Mouse (Mus musculus) embryonic facial prominence, embryonic 14.5 days (tissue): Measurements from ENCODE around the gene Zfp385b. TPM values are rescaled to one million over a fixed set of nuclear protein-coding genes. Genes with fewer than 3 reads are reported as not detected.
A peak's percentile ranks its signal among the peaks of the same experiment; 100 is the strongest.

Source experiments
- ATAC-seq: fragments of 200-750 bp; cut with Nextera tagmentation; 2 replicates; pipeline ENCODE4 v1.8.0; 2017; ENCODE audit warnings: low read depth, moderate number of reproducible peaks, moderate TSS enrichment
- DNase-seq: peaks from one replicate; pipeline ENCODE4 v3.0.0-alpha.2; 2015; ENCODE audit warnings: low spot score
- H3K27ac ChIP-seq: fragments of 300-500 bp; sonication (generic); replicated peaks from 2 replicates; pipeline ENCODE4 v1.5.1; 2014; ENCODE audit warnings: low read depth, mild to moderate bottlenecking, low read length, moderate library complexity
- H3K27me3 ChIP-seq: fragments of 300-500 bp; sonication (generic); replicated peaks from 2 replicates; pipeline ENCODE4 v1.6.1; 2014; ENCODE audit warnings: low read length; ENCODE audit not compliant: control insufficient read depth, insufficient read depth
- H3K36me3 ChIP-seq: fragments of 300-500 bp; sonication (generic); 2 replicates; pipeline ENCODE4 v1.6.1; 2014; ENCODE audit warnings: low read length, mixed read lengths; ENCODE audit not compliant: control insufficient read depth, insufficient read depth
- H3K4me1 ChIP-seq: fragments of 300-500 bp; sonication (generic); 2 replicates; pipeline ENCODE4 v1.6.1; 2014; ENCODE audit warnings: antibody characterized with exemption, low read length; ENCODE audit not compliant: control insufficient read depth, insufficient read depth
- H3K4me2 ChIP-seq: fragments of 300-500 bp; sonication (generic); 2 replicates; pipeline ENCODE4 v1.6.1; 2014; ENCODE audit warnings: low read depth, mild to moderate bottlenecking, low read length, moderate library complexity, mixed read lengths
- H3K4me3 ChIP-seq: fragments of 300-500 bp; sonication (generic); 2 replicates; pipeline ENCODE4 v1.5.1; 2014; ENCODE audit warnings: low read depth, mild to moderate bottlenecking, low read length
- H3K9ac ChIP-seq: fragments of 300-500 bp; sonication (generic); 2 replicates; pipeline ENCODE4 v1.6.1; 2014; ENCODE audit warnings: low read depth, mild to moderate bottlenecking, low read length, moderate library complexity, mixed read lengths
- H3K9me3 ChIP-seq: fragments of 300-500 bp; sonication (generic); 2 replicates; pipeline ENCODE4 v1.6.1; 2016; ENCODE audit warnings: low read length; ENCODE audit not compliant: control insufficient read depth
- WGBS: fragments of 180-500 bp; shearing (Covaris S2); extraction: QIAGEN DNeasy Blood & Tissue Kit; methylation state at CpG from one replicate; pipeline ENCODE4 v1.1.7; 2014; 5-methylcytosine and 5-hydroxymethylcytosine counted together
- polyA plus RNA-seq: library from polyadenylated mRNA; unstranded; fragments of >200 nt; fragmentation: Nextera tagmentation; extraction: Ambion mirVana; gene quantifications from 2 replicates; pipeline ENCODE4 v1.2.1, GENCODE M21; 2014

The Zfp385b gene
- polyA plus RNA-seq, 1 experiment from 2014 or later, result 8.9 TPM

DNA sequence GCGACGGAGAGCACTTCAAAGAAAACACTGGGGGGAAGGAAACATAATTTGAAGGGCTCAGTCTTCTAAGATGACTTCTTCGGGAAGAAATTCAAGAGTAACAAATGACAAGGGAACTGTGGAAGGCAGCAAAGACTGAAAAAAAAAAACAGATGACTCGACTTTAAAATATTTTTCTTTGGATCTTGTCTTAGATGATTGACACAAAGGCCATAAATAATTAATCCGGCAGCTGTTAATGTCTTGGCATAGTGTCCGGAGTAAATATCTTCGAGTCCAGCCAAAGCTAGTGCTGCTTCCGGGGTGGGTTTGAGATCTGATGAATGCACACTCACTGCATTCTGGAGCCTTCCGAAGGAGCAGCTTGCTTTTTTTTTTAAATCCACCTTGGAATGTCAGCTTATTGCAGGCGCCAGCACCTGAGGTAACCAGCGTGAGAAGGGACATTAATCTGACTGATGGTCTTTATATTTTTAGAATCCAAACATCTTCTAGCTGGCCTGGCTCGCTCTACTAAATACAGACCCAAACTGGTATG is 2.0 kb downstream of the Zfp385b start:
- Histone ChIP-seq H3K9me3 (peaks cover 5% of the 10 kb centered on the region; the same call in 1 of the 2 replicates), H3K27ac (no peak overlapping the region), H3K36me3 (no peaks in the 10 kb centered on the region), H3K4me3 (peak overlapping the region; percentile 66), H3K27me3 (peaks cover 37% of the 10 kb centered on the region), H3K4me2 (peak overlapping the region; percentile 99), H3K9ac (peak overlapping the region; percentile 67), H3K4me1 (no peaks in the 10 kb centered on the region)
- WGBS, result 23% methylated on average over 12 of the region's 12 CpGs
- DNase-seq (peak; percentile 10), ATAC-seq (no peak)

DNA sequence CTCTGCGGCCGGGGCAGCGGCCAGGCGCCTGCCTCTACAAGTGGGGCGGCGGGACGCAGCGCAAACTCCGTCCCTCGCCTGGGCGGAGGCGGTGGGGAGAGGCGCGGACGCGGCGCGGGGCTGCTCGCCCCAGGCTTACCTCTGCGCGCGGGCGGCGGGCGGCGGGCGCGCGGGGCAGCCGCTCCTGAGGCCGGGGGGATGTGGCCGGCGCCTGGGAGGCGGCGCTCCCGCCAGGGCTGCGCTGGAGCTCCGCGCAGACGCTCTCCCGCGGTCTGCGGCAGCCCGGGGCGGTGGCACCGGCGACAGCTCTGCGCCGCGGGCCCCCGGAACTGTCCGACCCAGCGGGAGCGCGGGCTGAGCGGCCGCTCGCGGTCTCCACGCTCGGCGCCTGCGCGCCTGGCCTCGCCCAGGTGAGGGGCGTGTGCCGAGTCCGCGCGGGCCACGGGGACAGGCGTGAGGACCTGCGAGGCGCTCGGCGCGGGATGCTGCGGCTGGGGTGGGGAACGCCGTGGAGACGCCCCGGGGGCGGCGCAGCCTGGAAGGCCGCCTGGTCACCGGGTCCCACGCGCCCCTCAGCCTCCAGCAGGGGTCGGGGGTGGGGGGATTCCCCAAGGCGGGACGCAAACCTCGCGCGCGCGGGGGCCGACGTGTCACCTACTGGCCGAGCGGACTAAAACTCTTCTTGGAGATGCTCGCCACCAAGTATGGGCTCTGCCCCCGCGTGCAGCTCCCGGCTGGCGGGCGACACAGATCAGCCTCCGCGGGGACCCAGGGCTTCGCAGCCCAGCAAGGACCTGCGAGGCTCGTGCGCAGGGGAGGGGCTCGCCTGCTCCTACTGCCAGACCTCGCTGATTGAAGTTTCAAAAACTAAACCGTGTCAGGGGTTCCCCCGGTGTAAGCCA is 2.8 kb downstream of the Zfp385b start:
- DNase-seq, result peak; percentile 42
- Histone ChIP-seq H3K27me3 (peaks cover 37% of the 10 kb centered on the region), H3K27ac (0 out of 2 replicates have a peak overlapping the region, but pooled peaks have one; percentile 6), H3K36me3 (no peaks in the 10 kb centered on the region), H3K9ac (peak overlapping the region; percentile 67), H3K9me3 (peaks cover 5% of the 10 kb centered on the region; the same call in 1 of the 2 replicates), H3K4me2 (peak overlapping the region; percentile 99), H3K4me3 (peak overlapping the region; percentile 66), H3K4me1 (no peaks in the 10 kb centered on the region)
- WGBS, result 0% methylated on average over 34 of the region's 116 CpGs
- peak; percentile 88 for ATAC-seq

DNA sequence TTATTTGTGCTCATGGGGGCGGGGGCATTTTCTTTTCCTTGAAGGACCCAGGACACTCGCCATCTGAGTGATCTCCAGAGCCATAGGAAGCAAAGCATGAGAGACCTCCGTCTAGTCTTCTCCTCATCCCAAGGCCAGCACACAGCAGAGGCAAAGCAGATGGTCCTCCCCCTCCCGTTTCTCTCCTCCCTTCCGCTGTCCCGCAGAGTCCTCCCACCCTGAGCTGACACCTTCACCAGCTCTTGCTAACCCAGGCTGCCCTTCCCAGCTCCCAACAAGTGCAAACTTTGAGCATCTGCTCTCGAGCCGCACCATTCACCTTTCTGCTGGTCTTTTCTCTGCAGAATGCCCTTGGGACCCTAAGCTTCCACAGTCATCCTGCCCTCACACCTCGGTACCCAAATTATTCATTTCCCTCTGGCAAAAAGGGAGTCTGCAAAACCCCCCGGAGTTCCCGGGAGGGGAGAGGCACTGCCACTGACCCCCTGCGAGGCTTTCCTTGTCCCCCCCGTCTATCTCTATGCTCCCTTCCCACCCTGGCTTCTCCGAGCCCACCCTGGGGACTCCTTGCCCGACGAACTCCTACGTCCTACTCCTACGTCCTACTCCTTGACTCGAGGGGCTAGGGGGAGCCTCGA is 3.5 kb downstream of the Zfp385b start:
- Histone ChIP-seq H3K9me3 (no peaks in the 10 kb centered on the region), H3K4me1 (no peaks in the 10 kb centered on the region), H3K27ac (no peak overlapping the region), H3K4me2 (peak overlapping the region; percentile 99), H3K27me3 (peaks cover 37% of the 10 kb centered on the region), H3K4me3 (peak overlapping the region; percentile 66), H3K9ac (peak overlapping the region; percentile 67), H3K36me3 (no peaks in the 10 kb centered on the region)
- WGBS, result 5% methylated on average over 20 of the region's 20 CpGs
- DNase-seq (peak; percentile 26), ATAC-seq (0 out of 2 replicates have a peak, but pooled peaks have one; percentile 5)

DNA sequence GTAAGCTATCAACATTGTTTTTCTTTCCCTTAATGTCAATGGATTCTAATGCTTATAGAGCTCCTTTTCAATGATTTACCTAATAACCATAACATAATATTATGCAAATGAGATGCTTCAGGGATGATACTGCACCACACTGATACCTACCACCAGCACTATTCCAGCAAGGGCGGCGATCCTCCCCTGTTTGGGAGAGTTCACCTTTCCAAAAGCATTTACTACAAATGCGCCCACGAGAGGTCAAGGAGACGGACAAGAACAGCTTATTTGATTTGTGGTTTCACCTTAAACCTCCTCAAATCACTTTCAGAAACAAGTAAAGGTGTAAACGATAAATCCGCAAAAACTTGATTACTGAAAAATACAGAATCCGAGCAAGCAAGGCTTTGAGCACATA is 4.5 kb downstream of the Zfp385b start:
- Histone ChIP-seq H3K27me3 (peaks cover 37% of the 10 kb centered on the region), H3K36me3 (no peaks in the 10 kb centered on the region), H3K4me3 (no peak overlapping the region), H3K9ac (no peak overlapping the region), H3K4me1 (no peaks in the 10 kb centered on the region), H3K9me3 (no peaks in the 10 kb centered on the region), H3K27ac (no peak overlapping the region), H3K4me2 (peak overlapping the region; percentile 99; the same call in 1 of the 2 replicates)
- DNase-seq, result no peak
- 83% methylated on average over 8 of the region's 8 CpGs for WGBS
- no peak for ATAC-seq

DNA sequence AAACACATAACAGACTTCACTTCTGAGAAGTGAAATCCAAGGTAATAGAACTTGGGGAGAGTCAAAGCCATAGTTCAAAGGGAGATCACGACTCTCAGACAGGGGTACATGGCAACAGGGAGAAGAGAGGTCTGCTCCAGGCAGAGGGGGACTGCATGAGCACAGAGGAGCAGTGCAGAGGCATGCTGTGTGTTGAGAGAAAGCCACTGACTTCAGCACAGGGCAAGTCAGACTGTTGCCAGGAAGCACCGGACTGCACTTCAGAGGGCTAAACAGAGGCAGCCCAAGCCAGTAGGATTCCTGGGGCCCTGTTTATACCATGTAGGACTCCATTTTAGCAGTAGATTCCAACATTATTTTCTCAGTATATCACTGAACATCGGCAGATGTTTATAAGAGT is 6.4 kb downstream of the Zfp385b start:
- no peak overlapping the region for H3K4me3 ChIP-seq
- DNase-seq, result no peak

DNA sequence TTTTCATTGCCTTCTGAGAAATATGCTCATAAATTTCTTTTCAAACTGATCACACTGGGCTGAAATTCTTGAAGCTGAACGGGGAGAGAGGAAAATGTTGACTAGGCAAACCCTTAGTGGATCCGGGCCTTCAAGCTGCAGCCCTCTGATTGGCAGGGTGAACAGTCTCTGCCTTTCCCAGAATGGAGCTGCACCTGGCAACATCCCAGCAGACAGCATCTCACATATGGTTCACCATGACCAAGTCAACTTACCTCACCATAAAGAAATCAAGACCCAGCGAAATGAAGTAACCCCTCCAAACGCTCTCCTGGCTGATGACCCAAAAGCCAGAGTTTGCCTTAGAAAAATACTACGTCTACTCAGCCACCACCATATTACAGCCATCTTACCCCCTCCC is 8.7 kb downstream of the Zfp385b start:
- ATAC-seq (no peak), DNase-seq (no peak)
- H3K4me3 ChIP-seq, result no peak overlapping the region
- H3K4me2 ChIP-seq, result no peak overlapping the region
- 94% methylated on average over 5 of the region's 5 CpGs for WGBS
- peaks cover 14% of the 10 kb centered on the region for H3K27me3 ChIP-seq
- H3K27ac ChIP-seq, result no peak overlapping the region
- no peaks in the 10 kb centered on the region for H3K4me1 ChIP-seq
- no peak overlapping the region for H3K9ac ChIP-seq
- H3K36me3 ChIP-seq, result no peaks in the 10 kb centered on the region
- H3K9me3 ChIP-seq, result no peaks in the 10 kb centered on the region

More for the DNA sequence above, 6.4 kb downstream of the Zfp385b start:
- Histone ChIP-seq H3K36me3 (no peaks in the 10 kb centered on the region), H3K9me3 (no peaks in the 10 kb centered on the region), H3K4me2 (no peak overlapping the region), H3K4me1 (no peaks in the 10 kb centered on the region), H3K27ac (no peak overlapping the region), H3K9ac (no peak overlapping the region), H3K27me3 (peaks cover 34% of the 10 kb centered on the region)
- no peak for ATAC-seq
- WGBS, result 86% methylated on average over 3 of the region's 3 CpGs

DNA sequence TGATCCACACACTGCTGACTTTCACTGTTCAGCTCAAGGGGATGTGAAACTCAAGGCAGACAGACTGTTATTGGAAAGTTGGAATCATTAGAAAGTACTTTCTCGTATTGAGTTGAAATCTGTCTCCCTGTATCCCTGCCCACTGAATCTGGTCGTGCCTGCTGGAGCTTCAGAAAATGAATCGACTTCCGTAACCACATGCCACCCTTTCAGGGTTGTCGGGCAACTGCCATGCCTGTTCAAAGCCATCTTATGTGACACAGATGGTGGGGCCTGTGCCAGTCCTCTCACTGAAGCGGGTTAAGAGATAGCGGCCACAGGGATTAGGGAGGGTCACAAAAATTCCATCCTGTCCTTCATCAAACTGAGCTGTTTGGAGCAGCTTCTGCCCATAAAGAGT is 14.7 kb downstream of the Zfp385b start:
- Histone ChIP-seq H3K4me1 (no peaks in the 10 kb centered on the region), H3K4me3 (no peak overlapping the region), H3K27ac (no peak overlapping the region), H3K4me2 (no peak overlapping the region), H3K36me3 (no peaks in the 10 kb centered on the region), H3K9me3 (no peaks in the 10 kb centered on the region), H3K9ac (no peak overlapping the region), H3K27me3 (no peaks in the 10 kb centered on the region)
- 79% methylated on average over 7 of the region's 7 CpGs for WGBS
- DNase-seq, result no peak
- ATAC-seq, result no peak

DNA sequence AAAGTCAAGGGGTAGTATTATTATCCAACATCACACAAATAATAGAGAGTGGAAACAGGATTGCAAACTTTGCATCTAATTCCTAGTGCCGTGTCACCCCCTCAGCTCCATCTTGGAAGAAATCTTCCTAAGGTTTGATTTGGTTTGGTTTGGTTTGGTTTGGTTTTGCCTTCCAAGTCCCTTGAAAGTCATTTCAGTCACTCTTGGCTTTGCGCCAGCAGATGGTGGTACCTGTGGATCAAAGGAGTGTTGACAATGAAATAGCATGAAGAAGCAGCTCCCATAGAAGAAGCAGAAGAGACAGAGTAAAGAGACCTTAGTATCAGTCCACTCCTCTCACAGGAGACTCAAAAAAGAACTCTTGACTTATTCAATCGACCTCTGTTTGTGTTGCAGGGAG is 17.1 kb downstream of the Zfp385b start:
- H3K27ac ChIP-seq, result no peak overlapping the region
- no peaks in the 10 kb centered on the region for H3K36me3 ChIP-seq
- H3K4me3 ChIP-seq, result no peak overlapping the region
- no peak overlapping the region for H3K4me2 ChIP-seq
- H3K27me3 ChIP-seq, result no peaks in the 10 kb centered on the region
- ATAC-seq (no peak), DNase-seq (no peak)
- 90% methylated on average over 3 of the region's 3 CpGs for WGBS
- no peaks in the 10 kb centered on the region for H3K9me3 ChIP-seq
- H3K4me1 ChIP-seq, result no peaks in the 10 kb centered on the region
- H3K9ac ChIP-seq, result no peak overlapping the region
